Mouse (Mus musculus) adrenal gland, postnatal 4 days (tissue): Measurements from ENCODE around the gene Fam189a1. TPM values are rescaled to one million over a fixed set of nuclear protein-coding genes. Genes with fewer than 3 reads are reported as not detected.

Experiments
- DNase-seq, 2 experiments: peaks; one replicate each; pipeline ENCODE4 v3.0.0; 2021 to 2022; ENCODE audit warnings: low spot score in 2 of 2, mixed read lengths in 2 of 2
- long read RNA-seq, 2 experiments: library from polyadenylated mRNA; stranded (forward); transcript quantifications; one replicate each; pipeline ENCODE4 v2.0.0; 2021
- total RNA-seq, 2 experiments: library from RNA; stranded (reverse); gene quantifications; 2 replicates each; pipeline ENCODE4 v1.2.3; 2021

Fam189a1 gene
- total RNA-seq, result 1 to 10 TPM in 1 of 2 experiments, under 1 TPM in 1; 0.84 to 1.2 TPM
- long read RNA-seq, experiment 1, result 0 reads
- long read RNA-seq, experiment 2, result 0 reads

GRCm38 (mm10) chr7:65156514-65156911 lies at the start of gene Fam189a1:
Fam189a1 (minus strand) TSS chr7:65156570.
- DNase-seq, result no peak

DNA sequence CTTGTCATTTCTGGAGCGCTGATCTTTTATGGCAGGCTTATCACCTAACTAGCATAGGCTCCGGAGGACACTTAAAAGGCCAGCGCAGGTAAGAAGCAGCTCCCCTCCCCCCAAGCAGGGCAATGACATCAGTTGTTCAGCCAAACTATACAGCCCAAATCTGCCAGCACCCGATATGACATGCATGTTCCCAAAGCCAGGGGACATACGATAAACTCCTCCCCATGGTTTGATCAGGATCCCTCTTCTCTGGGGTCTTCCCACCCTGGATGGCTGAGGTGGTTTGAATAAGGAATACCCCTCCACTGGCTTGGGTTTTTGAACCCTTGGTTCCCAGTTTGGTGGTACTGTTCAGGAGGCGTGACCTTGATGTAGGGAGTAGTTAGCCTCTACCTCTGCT lies 49.7 kb upstream of the Fam189a1 start:
- no peak for DNase-seq

- DNase-seq, result no peak
These were observed 46.3 kb upstream of the Fam189a1 start for GRCm38 (mm10) chr7:65202719-65203118.

DNA sequence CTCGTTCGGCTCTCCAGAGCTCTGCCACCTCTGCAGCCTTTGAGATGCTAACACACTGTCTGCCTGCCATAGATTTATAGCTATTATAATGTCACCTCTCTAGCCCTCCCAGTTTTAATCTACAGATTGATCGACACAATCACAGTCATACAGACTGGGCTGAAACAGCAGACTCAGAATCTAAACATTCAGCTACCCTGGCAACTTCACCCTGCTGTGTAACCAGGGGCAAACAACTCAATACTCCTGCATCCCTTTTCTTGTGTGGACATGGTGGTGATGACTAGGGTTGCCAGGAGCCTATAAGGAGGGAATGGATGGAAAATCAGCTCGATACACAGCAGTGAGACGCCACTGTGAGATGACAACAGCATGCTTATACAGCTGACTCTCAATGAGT lies 24.3 kb upstream of the Fam189a1 start:
- DNase-seq, result no peak

- DNase-seq, result no peak
These were observed 14.4 kb upstream of the Fam189a1 start for GRCm38 (mm10) chr7:65170762-65171161.

DNA sequence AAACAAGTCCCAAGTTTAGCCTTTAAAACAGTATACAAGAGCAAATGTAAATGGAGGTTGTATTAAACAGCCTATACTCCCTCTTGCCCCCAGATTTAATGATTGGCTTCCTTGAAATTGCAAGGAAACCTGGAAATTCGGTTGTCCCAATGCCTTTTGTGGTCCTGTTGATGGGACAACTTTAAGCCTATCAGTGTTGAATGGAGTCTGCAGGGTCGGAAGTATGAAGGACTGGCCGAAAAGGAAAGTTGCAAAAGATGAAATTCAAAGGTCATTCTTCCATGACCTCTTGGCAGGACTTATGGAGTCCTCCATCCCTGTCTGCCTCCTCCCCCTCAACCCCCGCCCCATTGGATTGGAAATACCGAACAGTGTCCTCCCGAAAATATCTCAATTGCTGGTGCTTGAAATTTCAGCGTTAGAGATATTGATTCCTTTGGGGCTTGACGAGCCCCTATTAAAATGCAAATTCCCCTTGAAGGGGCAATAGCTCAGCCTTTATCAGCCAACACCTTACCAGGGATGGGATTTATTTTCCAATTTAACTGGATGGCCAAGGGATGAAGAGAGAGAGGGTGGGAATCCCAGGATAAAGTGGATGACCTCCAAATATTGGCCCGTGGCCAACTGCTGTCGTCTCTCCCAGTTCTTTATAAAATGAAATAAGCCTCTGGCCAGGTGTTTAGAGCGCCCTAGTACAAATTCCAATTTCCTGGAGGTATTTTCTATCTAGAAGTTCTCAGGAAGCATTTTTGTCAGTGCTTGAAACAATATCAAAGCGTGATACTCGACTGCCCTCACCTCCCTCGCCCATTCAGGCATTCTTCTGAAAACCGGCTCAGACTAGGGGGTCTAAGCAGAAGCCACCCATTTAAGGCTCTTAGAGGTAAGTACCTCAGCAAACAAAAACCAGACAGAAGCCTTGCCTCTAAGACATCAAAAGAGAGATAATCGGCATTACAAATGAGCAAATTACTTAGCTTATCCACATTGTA lies 958 bp upstream of the Fam189a1 start:
- no peak for DNase-seq

DNA sequence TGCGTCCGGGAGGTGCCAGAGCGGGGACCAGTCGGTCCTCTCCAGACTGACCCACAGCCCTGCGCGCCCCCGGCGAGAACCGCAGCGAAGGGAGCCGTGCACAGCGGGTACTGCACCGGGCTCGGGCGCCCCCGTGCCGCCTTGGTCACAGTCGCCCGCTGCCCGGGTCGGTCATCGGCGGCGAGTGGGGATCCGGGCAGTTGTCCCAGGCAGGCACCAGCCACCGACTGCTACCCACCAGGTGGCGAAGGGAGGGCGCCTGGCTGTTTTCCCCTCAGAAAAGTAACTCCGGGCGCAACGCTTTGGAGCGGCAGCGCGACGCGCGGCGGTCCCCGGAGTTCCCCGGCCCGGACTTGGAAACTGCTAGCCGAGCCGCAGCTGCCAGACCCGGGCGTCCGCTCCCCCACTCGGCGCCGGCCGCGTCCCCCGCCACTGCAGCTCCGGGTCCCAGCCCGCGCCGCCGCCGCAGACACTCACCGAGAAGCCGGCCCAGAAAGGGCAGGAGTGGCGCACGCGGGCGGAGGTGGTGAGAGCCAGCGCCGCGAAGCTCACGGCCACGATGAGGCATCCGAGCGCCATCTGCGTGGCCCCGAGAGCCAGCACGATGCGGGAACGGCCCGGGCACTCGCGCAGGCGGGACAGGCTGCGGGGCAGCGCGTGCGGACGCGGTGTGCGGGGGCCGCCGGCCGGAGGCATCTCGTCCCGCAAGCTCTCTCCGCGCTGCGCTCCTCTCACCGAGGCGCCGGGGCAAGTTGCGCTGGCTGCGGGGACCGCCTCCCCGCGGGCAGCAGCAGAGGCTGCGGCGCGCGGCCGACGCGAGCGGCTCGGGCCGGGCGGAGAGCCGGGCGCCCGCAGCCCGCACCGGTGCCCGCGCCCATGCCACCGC lies 499 bp downstream of the Fam189a1 start:
- no peak for DNase-seq

- DNase-seq, result no peak
These were observed 1.8 kb downstream of the Fam189a1 start for GRCm38 (mm10) chr7:65154576-65154975.

DNA sequence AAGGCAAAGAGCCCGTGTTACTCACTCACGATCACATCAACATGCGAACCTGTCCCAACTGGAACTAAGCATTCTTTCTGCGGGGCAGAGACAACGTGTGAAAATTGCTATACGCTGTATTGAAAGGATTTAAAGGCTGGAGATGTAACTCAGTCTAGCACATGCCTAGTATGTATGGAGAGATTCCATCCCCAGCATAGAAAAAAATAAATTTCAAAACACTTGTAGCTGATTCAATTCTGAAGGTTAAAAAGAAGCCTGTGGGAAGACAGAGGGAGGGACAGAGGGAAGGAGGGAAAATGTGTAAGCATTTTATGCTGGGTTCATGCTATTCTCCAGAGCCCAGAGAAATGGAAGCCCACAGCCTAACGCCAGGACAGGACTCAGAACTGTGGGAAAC lies 2.5 kb downstream of the Fam189a1 start:
- no peak for DNase-seq

DNA sequence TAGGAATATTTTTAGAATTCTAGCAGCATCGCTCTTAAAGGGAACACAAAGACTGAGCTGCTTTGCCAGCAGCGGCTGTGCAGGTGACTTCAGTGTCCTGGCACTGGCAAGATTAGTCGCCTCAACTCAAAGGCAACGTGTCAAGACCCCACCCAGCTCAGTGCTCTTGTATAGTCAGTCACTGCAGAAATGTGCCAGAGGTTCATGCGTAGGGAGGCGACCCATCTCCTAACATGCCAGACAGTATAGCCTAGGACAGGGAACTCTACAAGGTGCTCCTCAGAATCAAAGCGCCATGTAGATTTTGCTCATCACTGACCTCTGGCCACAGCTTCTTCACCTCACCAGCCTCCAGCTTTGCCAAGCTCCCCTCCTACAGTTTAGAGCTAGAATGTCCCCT lies 4.8 kb downstream of the Fam189a1 start:
- no peak for DNase-seq

DNA sequence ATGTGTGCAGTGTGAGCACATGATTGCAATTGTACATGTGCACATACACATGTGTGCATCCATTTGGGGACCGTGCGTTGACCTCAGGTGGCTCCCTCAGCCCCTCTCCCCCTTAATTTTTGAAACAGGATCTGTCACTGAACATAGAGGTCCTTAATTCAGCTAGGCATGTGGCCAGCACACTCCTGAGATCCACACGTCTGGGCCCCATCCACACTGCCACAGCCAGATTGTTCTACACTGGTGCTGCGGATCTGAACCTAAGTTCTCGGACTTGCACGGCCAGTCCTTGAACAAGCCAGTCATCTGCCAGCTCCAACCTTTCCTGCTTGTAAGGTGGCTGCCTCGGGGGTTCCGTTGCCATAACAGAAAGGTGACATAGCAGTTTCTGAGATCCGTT lies 7.3 kb downstream of the Fam189a1 start:
- DNase-seq, result no peak

- DNase-seq, result no peak
These were observed 11.5 kb downstream of the Fam189a1 start for GRCm38 (mm10) chr7:65144881-65145280.

GRCm38 (mm10) chr7:65141907-65142698 lies 14.3 kb downstream of the Fam189a1 start:
- DNase-seq, result no peak

GRCm38 (mm10) chr7:65140832-65141231 lies 15.5 kb downstream of the Fam189a1 start:
- DNase-seq, result no peak

DNA sequence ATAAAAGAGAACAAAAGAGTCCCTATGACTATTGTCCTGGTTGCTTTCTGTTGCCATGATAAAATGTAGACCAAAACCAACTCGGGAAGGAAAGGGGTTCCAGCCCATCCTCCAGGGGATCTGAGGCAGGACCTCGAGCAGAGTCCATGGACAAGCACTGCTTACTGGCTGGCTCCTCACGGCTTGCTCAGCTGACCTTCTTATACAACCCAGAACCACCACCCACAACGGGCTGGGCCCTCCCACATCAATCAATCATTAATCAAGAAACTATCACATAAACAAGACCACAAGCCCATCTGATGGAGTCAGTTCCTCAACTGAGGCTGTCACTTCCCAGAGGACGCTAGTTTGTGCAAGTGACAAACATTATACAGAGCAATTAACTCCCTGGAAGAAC lies 16.3 kb downstream of the Fam189a1 start:
- no peak for DNase-seq

- no peak for DNase-seq
These were observed 32.6 kb downstream of the Fam189a1 start for GRCm38 (mm10) chr7:65123766-65124165.

- no peak for DNase-seq
These were observed 39.5 kb downstream of the Fam189a1 start for GRCm38 (mm10) chr7:65116903-65117302.

DNA sequence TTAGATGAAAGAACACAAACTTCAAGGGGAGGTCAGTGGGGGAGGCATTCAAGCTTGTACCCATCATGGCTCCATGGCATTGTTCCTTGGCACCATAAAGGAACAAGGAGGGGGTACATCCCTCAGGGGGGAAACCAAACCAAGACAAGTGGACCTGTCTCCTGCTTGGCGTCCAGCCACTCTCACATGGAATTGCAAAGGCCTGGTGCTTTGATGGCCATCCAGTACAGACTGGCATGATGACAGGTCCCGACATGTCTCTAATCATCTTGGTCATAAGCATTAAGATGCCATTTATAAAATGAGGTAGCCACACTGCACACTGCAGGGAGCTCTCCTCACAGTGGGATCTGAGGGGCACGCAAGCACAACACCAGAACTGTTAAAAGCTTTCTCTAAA lies 41.0 kb downstream of the Fam189a1 start:
- no peak for DNase-seq

DNA sequence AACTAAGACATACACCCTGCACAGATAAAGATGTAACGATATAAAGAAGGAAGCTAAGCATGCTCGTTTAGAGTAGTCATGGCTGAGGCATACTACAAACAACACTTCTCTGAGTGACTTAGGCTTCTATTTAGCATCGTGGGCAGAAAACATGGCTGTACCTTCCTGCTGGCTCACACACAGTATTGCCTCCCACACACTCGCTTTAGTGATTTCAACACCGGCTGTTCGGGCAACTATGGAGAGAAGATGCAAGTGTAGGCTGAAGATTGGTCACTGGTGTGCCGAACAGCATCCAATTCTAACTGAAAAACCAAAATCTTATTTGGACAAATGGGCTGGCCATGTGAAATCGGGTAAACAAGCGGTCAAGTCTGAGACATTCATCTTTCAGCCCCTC lies 44.7 kb downstream of the Fam189a1 start:
- no peak for DNase-seq

DNA sequence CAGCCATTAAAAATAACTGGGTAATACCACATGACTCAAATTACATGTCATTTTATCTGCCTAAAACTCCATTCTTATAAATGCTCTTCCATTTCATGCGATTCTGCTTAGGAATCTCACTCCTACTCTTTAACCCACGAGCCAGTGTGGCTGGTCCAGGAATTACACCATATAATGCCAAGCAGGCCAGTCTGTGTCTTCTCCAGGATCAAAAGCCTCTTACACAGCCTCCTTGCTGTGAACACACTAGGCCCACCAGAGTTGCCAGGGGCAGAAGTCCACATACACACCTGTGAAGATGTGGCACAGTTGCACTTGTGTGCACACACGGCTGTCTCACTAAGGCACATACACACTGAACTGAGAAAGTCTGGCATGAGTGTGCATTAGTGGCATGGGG lies 50.8 kb downstream of the Fam189a1 start:
- no peak for DNase-seq

- no peak for DNase-seq
These were observed 51.3 kb downstream of the Fam189a1 start for GRCm38 (mm10) chr7:65105097-65105467.
